Mouse (Mus musculus): ENCODE measurements around the gene 2310022A10Rik.

The 2310022A10Rik gene

GRCm38 (mm10) chr7:27552931-27553513 lies at the start of gene 2310022A10Rik, which contains the start of gene Pld3:
Gene 2310022A10Rik (plus strand): TSS chr7:27553233.
Gene Pld3 (minus strand): TSS chr7:27553218.
- DNase-seq (ENCODE audit: low read depth, low spot score): peak; percentile 90

- DNase-seq (ENCODE audit: low read depth, low spot score): no peak
These were observed 46.2 kb upstream of the 2310022A10Rik start for GRCm38 (mm10) chr7:27506765-27507370.

GRCm38 (mm10) chr7:27507711-27508647 lies 45.1 kb upstream of the 2310022A10Rik start:
- DNase-seq (ENCODE audit: low read depth, low spot score): peak; percentile 93

- DNase-seq (ENCODE audit: low read depth, low spot score): no peak
These were observed 44.4 kb upstream of the 2310022A10Rik start for GRCm38 (mm10) chr7:27508648-27509005.

GRCm38 (mm10) chr7:27510809-27511208 lies 42.2 kb upstream of the 2310022A10Rik start:
- no peak for DNase-seq (ENCODE audit: low read depth, low spot score)

GRCm38 (mm10) chr7:27514961-27515360 lies 38.1 kb upstream of the 2310022A10Rik start:
- no peak for DNase-seq (ENCODE audit: low read depth, low spot score)

GRCm38 (mm10) chr7:27518314-27518713 lies 34.7 kb upstream of the 2310022A10Rik start:
- no peak for DNase-seq (ENCODE audit: low read depth, low spot score)

- no peak for DNase-seq (ENCODE audit: low read depth, low spot score)
These were observed 32.9 kb upstream of the 2310022A10Rik start for GRCm38 (mm10) chr7:27520104-27520503.

GRCm38 (mm10) chr7:27520599-27520998 lies 32.4 kb upstream of the 2310022A10Rik start:
- no peak for DNase-seq (ENCODE audit: low read depth, low spot score)

- no peak for DNase-seq (ENCODE audit: low read depth, low spot score)
These were observed 30.1 kb upstream of the 2310022A10Rik start, which contains the start of gene Hipk4 for GRCm38 (mm10) chr7:27522967-27523366. Gene Hipk4 (plus strand): TSS chr7:27523267.

- DNase-seq (ENCODE audit: low read depth, low spot score): no peak
These were observed 29.2 kb upstream of the 2310022A10Rik start for GRCm38 (mm10) chr7:27523805-27524204.

- peak; percentile 84 for DNase-seq (ENCODE audit: low read depth, low spot score)
These were observed 26.8 kb upstream of the 2310022A10Rik start for GRCm38 (mm10) chr7:27526039-27526827.

- no peak for DNase-seq (ENCODE audit: low read depth, low spot score)
These were observed 24.0 kb upstream of the 2310022A10Rik start for GRCm38 (mm10) chr7:27529070-27529469.

- DNase-seq (ENCODE audit: low read depth, low spot score): no peak
These were observed 22.1 kb upstream of the 2310022A10Rik start for GRCm38 (mm10) chr7:27530937-27531336.

- no peak for DNase-seq (ENCODE audit: low read depth, low spot score)
These were observed 21.3 kb upstream of the 2310022A10Rik start for GRCm38 (mm10) chr7:27531707-27532106.

GRCm38 (mm10) chr7:27532480-27533050 lies 20.5 kb upstream of the 2310022A10Rik start:
- DNase-seq (ENCODE audit: low read depth, low spot score): no peak

GRCm38 (mm10) chr7:27535386-27535785 lies 17.6 kb upstream of the 2310022A10Rik start:
- DNase-seq (ENCODE audit: low read depth, low spot score): no peak

GRCm38 (mm10) chr7:27536618-27537017 lies 16.4 kb upstream of the 2310022A10Rik start:
- DNase-seq (ENCODE audit: low read depth, low spot score): no peak

- DNase-seq (ENCODE audit: low read depth, low spot score): no peak
These were observed 15.0 kb upstream of the 2310022A10Rik start for GRCm38 (mm10) chr7:27537998-27538397.

- no peak for DNase-seq (ENCODE audit: low read depth, low spot score)
These were observed 14.2 kb upstream of the 2310022A10Rik start for GRCm38 (mm10) chr7:27538797-27539196.

- no peak for DNase-seq (ENCODE audit: low read depth, low spot score)
These were observed 12.5 kb upstream of the 2310022A10Rik start for GRCm38 (mm10) chr7:27540521-27540920.

All from retina, postnatal 7 days (tissue).